Mouse (Mus musculus) kidney, embryonic 16.5 days (tissue): ENCODE results near the gene Megf6. TPM values are rescaled to one million over a fixed set of nuclear protein-coding genes. Genes with fewer than 3 reads are reported as not detected.

Experiments used
- ATAC-seq: fragments of 200-750 bp; cut with Nextera tagmentation; 2 replicates; pipeline ENCODE4 v1.8.0; 2017; ENCODE audit warnings: moderate TSS enrichment; ENCODE audit not compliant: low FRiP score, low TSS enrichment
- H3K27ac ChIP-seq: fragments of 300-500 bp; sonication (generic); 2 replicates; pipeline ENCODE4 v1.5.1; 2014; ENCODE audit warnings: low read length
- H3K27me3 ChIP-seq: fragments of 300-500 bp; sonication (generic); 2 replicates; pipeline ENCODE4 v1.6.1; 2014; ENCODE audit warnings: low read length, control low read depth, mixed read lengths; ENCODE audit not compliant: insufficient read depth
- H3K36me3 ChIP-seq: fragments of 300-500 bp; sonication (generic); 2 replicates; pipeline ENCODE4 v1.6.1; 2014; ENCODE audit warnings: low read length, control low read depth, mixed read lengths; ENCODE audit not compliant: insufficient read depth
- H3K4me1 ChIP-seq: fragments of 300-500 bp; sonication (generic); 2 replicates; pipeline ENCODE4 v1.6.1; 2014; ENCODE audit warnings: low read length, control low read depth, mixed read lengths; ENCODE audit not compliant: insufficient read depth
- H3K4me2 ChIP-seq: fragments of 300-500 bp; sonication (generic); replicated peaks from 2 replicates; pipeline ENCODE4 v1.6.1; 2014; ENCODE audit warnings: low read depth, low read length
- H3K4me3 ChIP-seq: fragments of 300-500 bp; sonication (generic); 2 replicates; pipeline ENCODE4 v1.5.1; 2014; ENCODE audit warnings: mild to moderate bottlenecking, low read length
- H3K9ac ChIP-seq: fragments of 300-500 bp; sonication (generic); replicated peaks from 2 replicates; pipeline ENCODE4 v1.6.1; 2014; ENCODE audit warnings: low read length
- H3K9me3 ChIP-seq: fragments of 300-500 bp; sonication (generic); 2 replicates; pipeline ENCODE4 v1.6.1; 2016; ENCODE audit warnings: low read length, control low read depth
- WGBS: fragments of 180-500 bp; shearing (Covaris S2); extraction: QIAGEN DNeasy Blood & Tissue Kit; methylation state at CpG from one replicate; pipeline ENCODE4 v1.1.7; 2014; 5-methylcytosine and 5-hydroxymethylcytosine counted together
- polyA plus RNA-seq: library from polyadenylated mRNA; unstranded; fragments of >200 nt; fragmentation: Nextera tagmentation; extraction: Ambion mirVana; gene quantifications from 2 replicates; pipeline ENCODE4 v1.2.1, GENCODE M21; 2015

The Megf6 gene
- polyA plus RNA-seq, 1 experiment from 2014 or later: 15.7 TPM

DNA sequence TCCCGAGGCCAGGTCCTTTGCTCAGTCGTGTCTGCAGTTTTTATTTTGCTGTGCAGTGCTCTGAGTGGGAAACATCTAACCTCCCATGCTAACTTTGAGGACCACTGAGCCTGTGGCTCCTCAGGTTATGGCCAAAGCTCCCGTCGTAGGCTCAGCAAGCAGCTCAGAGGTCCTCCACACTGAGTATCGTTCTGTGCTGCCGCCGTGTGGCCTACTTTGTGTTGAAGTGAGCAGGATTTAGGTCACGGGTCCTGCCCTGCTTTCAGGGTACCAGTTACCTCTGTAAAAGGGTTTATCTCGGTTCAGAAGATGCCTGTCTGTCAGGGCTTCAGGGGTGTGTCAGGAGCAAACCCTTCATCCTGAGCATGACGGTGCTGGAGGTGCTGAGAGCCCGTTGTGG lies 70.1 kb downstream of the Megf6 start:
- Histone ChIP-seq H3K27ac (no peak overlapping the region), H3K36me3 (no peaks in the 10 kb centered on the region), H3K4me1 (peaks cover 23% of the 10 kb centered on the region), H3K4me3 (no peak overlapping the region), H3K9me3 (no peaks in the 10 kb centered on the region), H3K27me3 (no peaks in the 10 kb centered on the region), H3K4me2 (no peak overlapping the region), H3K9ac (no peak overlapping the region)
- ATAC-seq: no peak
- 66% methylated on average over 11 of the region's 11 CpGs for WGBS

DNA sequence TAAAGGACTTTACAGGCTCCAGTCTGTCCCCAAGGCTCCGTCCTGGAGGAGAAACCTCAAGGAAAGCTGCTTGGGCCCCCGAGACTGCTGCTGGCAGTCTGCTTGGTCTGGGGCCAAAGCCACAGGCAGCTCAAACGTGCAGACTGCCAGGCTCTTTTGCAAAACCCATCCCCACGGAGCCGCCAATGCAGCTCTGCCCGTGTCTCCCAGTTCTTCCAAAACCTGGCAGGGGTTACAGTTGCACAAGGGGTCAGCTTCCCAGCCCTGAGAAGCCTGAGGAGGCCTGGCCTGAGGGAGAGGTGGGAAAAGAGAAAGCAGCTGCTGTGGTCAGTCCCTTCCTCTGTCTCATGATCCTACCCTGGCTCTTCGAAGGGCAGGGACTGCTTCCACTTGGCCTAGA lies 74.8 kb downstream of the Megf6 start:
- no peak overlapping the region for H3K4me3 ChIP-seq
- H3K4me1 ChIP-seq: peaks cover 18% of the 10 kb centered on the region
- 83% methylated on average over 7 of the region's 7 CpGs for WGBS
- no peak overlapping the region for H3K27ac ChIP-seq
- H3K9ac ChIP-seq: peak overlapping the region; percentile 13; the same call in 1 of the 2 replicates
- H3K9me3 ChIP-seq: no peaks in the 10 kb centered on the region
- H3K4me2 ChIP-seq: no peak overlapping the region
- H3K27me3 ChIP-seq: no peaks in the 10 kb centered on the region
- ATAC-seq: no peak
- H3K36me3 ChIP-seq: no peaks in the 10 kb centered on the region

DNA sequence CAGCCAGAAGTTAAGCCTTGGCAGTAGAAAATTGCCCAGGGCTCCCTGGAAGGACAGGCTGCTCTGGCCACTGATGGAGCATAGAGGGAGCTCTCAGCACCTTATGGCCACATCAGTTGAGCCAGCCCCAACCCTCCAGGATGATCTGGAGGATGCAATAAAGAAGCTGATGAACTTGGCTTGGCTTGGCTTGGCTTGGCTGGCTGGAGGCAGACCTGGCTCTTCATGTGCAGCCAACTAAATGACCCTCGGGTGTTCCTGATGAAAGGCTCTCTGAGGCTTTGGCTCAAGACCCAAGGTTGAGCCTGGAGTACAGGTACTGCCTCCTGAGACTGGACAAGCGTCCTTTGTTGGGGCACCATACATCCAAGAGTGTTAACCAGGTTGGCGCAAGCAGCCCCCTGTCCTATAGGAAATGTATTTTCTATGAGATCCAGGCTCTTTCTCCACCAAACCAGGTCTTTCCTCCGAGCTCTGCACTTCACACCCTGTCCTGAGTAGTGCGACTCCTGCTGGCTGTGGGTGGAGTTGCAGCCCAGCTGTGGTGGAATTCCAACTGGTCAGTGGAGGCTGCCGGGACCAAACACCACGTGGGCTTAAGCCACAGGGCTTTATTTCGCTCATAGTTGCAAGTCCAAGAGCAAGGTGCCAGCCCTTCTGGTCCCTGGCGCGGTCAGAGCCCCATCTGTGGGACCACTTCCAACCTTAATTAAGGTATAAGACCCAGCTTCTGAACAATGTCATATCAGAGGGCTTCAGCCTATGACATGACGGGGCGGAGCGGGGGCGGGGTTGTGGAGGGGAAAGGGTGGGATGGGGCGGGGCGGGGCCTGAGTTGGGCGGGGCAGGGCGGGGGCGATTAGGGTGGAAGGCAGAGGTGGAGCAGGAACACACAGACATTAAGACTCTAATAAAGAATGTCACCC lies 75.8 kb downstream of the Megf6 start:
- Histone ChIP-seq H3K9me3 (no peaks in the 10 kb centered on the region), H3K4me3 (peak overlapping the region; percentile 35), H3K9ac (0 out of 2 replicates have a peak overlapping the region, but pooled peaks have one; percentile 20), H3K36me3 (no peaks in the 10 kb centered on the region), H3K27ac (0 out of 2 replicates have a peak overlapping the region, but pooled peaks have one; percentile 21), H3K4me2 (peak overlapping the region; percentile 63), H3K4me1 (peaks cover 18% of the 10 kb centered on the region), H3K27me3 (no peaks in the 10 kb centered on the region)
- 9% methylated on average over 16 of the region's 19 CpGs for WGBS
- ATAC-seq: peak; percentile 69

DNA sequence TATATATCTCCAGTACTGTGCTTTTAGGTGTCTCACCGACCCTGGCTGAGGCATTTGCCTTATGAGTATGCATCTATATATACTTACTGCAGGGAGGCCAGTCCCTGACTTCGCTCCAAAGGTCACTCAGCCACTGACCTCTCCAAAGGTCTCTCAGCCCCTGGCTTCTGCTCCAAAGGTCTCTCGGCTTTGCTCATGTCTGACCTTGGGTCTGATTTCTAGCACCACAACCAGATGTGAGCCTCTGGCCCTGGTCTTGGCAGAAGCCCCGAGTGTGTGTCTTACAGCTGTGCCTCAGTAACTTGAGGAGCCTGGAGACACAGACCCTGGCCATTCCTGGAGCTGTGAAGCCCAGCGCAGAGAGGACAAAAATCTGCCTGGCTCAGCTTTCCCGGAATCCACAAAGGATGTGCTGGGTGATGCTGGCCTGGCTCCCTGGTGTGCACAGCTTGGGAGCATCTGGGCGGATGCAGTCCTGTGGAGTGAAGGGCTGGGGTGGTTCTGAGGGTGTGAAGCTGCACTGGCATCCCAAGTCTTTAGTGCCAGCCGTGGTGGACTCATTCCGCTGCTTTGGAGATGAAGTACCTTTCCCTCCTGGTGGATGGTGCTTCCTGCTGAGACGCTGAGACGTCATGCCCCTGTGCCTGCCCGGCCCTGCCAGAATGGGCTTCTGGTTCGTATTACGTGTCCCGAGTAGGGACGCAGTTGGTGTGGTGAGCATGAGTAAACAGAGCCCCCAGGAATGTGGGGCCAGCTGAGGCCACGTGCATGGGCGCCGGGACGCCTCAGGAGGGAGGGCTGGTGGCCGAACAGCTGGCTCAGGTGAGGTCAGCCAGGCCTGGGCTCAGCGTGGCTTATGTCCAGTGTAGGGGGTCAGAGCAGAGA lies 76.9 kb downstream of the Megf6 start:
- peak; percentile 13; the same call in 1 of the 2 replicates for ATAC-seq
- Histone ChIP-seq H3K4me2 (peak overlapping the region; percentile 63; the same call in 1 of the 2 replicates), H3K9ac (no peak overlapping the region; the same call in 1 of the 2 replicates), H3K27me3 (no peaks in the 10 kb centered on the region), H3K27ac (0 out of 2 replicates have a peak overlapping the region, but pooled peaks have one; percentile 17), H3K9me3 (no peaks in the 10 kb centered on the region), H3K4me1 (peaks cover 18% of the 10 kb centered on the region), H3K4me3 (no peak overlapping the region), H3K36me3 (no peaks in the 10 kb centered on the region)
- WGBS: 27% methylated on average over 22 of the region's 22 CpGs

DNA sequence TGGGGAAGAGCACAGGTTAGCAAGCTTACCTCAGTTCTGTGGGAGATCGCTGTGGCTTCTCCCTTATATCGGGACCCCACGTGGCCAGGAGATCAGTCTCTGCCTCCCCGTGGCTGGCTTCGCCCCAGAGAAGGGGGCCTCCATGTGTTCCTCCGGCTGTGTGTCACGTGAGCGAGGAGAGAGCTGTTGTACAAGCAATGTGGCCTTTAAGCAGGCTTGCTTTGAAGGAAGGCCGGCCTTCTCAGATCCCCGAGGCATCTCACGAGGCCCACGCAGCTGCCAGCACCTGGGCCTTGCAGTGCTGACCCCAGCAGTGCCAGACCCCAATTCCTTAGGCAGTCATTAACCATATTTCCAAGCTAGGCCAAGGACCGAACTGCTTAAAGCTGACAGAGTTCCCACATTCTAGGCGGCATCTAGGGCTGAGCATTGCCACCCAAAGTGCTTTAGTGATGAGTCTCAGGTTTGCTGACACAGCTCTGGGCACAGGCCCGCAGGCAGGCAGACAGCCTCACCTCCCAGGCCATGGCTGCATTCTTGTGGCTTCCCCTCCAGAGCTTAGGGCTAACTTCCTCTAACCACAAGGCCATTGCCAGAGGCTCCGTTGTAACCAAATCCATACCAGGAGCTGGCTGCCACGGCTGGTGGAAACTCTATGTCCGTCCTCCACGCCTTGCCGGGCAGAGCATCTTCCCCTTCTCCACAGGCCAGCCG lies 77.7 kb downstream of the Megf6 start:
- no peak overlapping the region for H3K27ac ChIP-seq
- no peak overlapping the region; the same call in 1 of the 2 replicates for H3K9ac ChIP-seq
- no peaks in the 10 kb centered on the region for H3K27me3 ChIP-seq
- no peak overlapping the region for H3K4me2 ChIP-seq
- H3K4me3 ChIP-seq: no peak overlapping the region
- H3K36me3 ChIP-seq: no peaks in the 10 kb centered on the region
- no peaks in the 10 kb centered on the region for H3K9me3 ChIP-seq
- 64% methylated on average over 21 of the region's 21 CpGs for WGBS
- peaks cover 18% of the 10 kb centered on the region for H3K4me1 ChIP-seq
- no peak for ATAC-seq

DNA sequence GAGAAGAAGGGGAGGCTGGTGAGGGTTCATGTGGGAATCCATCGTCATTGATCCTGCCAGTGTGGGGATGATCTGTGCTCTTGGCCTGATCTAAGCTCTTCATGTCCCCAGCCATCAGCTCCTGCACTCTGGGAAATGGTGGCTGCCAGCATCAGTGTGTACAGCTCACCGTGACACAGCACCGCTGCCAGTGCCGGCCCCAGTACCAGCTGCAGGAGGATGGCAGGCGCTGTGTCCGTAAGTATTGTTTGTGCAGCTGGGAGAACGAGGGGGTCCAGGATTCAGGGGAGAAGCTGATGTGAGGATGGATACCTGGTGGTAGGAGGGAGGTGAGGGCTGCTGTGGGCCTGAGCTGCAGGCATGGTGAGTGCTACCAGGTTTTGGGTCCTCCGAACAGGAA lies 78.8 kb downstream of the Megf6 start:
- ATAC-seq: no peak
- Histone ChIP-seq H3K9me3 (no peaks in the 10 kb centered on the region), H3K4me1 (peaks cover 18% of the 10 kb centered on the region), H3K27me3 (no peaks in the 10 kb centered on the region), H3K4me2 (no peak overlapping the region), H3K36me3 (no peaks in the 10 kb centered on the region), H3K9ac (no peak overlapping the region), H3K27ac (no peak overlapping the region), H3K4me3 (no peak overlapping the region)
- WGBS: 69% methylated on average over 8 of the region's 8 CpGs

DNA sequence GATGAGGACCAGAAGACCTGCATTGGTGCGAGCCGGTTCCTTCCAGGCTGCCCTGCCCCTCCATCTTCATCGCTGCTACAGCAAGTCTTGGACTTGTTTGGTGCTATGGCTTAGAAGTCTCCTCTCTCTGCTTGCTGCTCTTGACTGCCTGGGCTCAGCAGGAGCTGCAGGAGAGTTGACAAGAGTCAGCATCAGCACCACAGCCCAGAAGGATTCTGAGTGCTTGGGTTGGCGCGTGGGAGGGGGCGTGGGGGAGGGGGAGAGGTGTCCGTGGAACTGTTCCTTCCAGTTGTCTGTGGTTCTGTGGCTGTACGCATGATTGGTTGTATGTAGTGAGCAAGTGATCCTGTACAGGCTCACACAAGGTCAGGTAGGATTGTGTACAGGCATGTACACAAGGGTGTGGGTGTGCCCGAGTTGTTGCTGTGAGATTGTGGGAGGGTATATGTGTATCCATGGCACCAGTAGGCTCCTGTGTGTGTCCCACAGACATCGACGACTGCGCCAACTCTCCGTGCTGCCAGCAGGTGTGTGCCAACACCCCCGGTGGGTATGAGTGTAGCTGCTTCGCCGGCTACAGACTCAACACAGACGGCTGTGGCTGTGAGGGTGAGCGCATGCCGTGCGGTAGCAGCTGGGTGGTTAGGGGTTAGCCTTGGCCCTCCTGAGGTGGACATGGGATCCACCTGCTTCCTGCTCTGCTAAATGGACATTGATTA lies 82.2 kb downstream of the Megf6 start:
- Histone ChIP-seq H3K27ac (no peak overlapping the region), H3K9ac (no peak overlapping the region), H3K9me3 (no peaks in the 10 kb centered on the region), H3K4me3 (no peak overlapping the region), H3K4me2 (no peak overlapping the region), H3K36me3 (no peaks in the 10 kb centered on the region), H3K4me1 (peaks cover 3% of the 10 kb centered on the region), H3K27me3 (no peaks in the 10 kb centered on the region)
- 83% methylated on average over 20 of the region's 20 CpGs for WGBS
- no peak for ATAC-seq

DNA sequence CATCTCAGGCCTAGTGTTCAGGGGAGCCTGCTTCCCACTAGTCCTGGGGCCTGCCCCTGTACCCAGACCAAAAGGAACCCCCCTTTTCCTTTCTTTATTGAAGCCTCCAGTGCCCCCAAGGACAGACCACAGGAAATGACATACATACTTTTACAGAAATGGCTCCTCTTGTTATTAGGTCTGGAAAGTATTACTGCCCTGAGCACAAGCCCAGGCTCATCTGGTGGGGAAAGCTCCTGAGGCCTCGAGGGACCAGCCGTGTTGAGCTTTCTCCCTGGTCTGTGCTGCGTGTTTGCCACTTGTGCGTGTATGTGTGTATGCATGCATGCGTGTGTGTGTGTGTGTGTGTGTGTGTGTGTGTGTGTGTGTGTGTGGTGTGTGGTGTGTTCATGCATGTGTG lies 90.2 kb downstream of the Megf6 start:
- WGBS: 94% methylated on average over 5 of the region's 5 CpGs
- H3K9ac ChIP-seq: no peak overlapping the region
- H3K36me3 ChIP-seq: 0 out of 2 replicates have a peak, but pooled peaks cover 4% of the 10 kb centered on the region
- no peak overlapping the region for H3K27ac ChIP-seq
- no peaks in the 10 kb centered on the region for H3K27me3 ChIP-seq
- H3K9me3 ChIP-seq: peaks cover 8% of the 10 kb centered on the region
- H3K4me2 ChIP-seq: no peak overlapping the region
- ATAC-seq: no peak
- H3K4me1 ChIP-seq: no peaks in the 10 kb centered on the region
- H3K4me3 ChIP-seq: no peak overlapping the region

DNA sequence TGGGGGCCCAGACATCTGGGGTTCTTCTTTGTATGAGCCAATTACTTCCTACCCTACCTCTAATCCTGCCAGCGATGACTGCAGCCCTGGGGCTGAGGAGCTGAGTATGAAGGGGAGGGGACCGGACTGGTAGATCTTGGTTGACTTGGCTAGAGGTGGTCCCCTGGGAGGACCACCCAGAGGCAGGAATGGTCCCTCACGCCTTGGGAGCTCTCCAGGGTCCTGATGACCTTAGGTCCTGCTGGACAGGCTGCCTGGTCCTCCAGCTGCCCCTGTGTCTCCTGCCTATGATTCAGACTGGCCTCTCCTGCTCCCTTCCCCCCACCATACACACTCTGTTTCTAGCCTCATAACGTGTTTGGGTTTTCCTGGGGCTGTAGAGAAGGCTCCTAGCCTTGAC lies 91.5 kb downstream of the Megf6 start:
- no peak overlapping the region for H3K9ac ChIP-seq
- no peak overlapping the region for H3K27ac ChIP-seq
- 0 out of 2 replicates have a peak, but pooled peaks cover 4% of the 10 kb centered on the region for H3K36me3 ChIP-seq
- H3K27me3 ChIP-seq: no peaks in the 10 kb centered on the region
- 45% methylated on average over 4 of the region's 4 CpGs for WGBS
- no peak for ATAC-seq
- H3K9me3 ChIP-seq: peaks cover 8% of the 10 kb centered on the region
- no peaks in the 10 kb centered on the region for H3K4me1 ChIP-seq
- H3K4me2 ChIP-seq: no peak overlapping the region
- no peak overlapping the region for H3K4me3 ChIP-seq
